In genomic region chr2:101650446-101650845, GRCm38 (mm10) we compare ENCODE assay signal across 34 mouse cellular contexts. TPM values are rescaled to one million over a fixed set of nuclear protein-coding genes. Genes with fewer than 3 reads are reported as not detected.
"Had no signal": no experiment of that assay in that cellular context is flagged by ENCODE, and none has a peak within 500 bp of the region (broad histone marks: within the 10 kb centered on the region; RNA-seq: fewer than 3 reads in every experiment).

No protein-coding gene starts in this region.

- DNase-seq: gastrocnemius, postnatal 14 days; gastrocnemius, postnatal 36 days; heart, adult 18-20 months; heart, postnatal 14 days; heart, postnatal 36 days; kidney, adult 11 months; kidney, adult 2 months; kidney, adult 9 months; kidney, postnatal 14 days; kidney, postnatal 36 days; layer of hippocampus, adult 9-11 months; layer of hippocampus, postnatal 36 days; left cerebral cortex, postnatal 4 days had no signal

RNA-seq across cellular contexts. Expression of gene Rag1, which starts 1.1 kb away (rescaled TPM):
- total RNA-seq: gastrocnemius, adult 18-20 months; gastrocnemius, adult 8-10 months; heart, adult 18-20 months; liver, adult 2 months had no signal
- polyA plus RNA-seq: heart, embryonic 11.5 days; intestine, embryonic 14.5 days; kidney, adult 2 months; large intestine, adult 2 months; liver, adult 2 months had no signal

RNA-seq across cellular contexts. Expression of gene Rag2, which starts 25.9 kb away (rescaled TPM):
- total RNA-seq: gastrocnemius, adult 18-20 months; gastrocnemius, adult 8-10 months; gastrocnemius, postnatal 14 days; heart, adult 18-20 months; heart, postnatal 36 days; hindbrain, postnatal 0 days; layer of hippocampus, adult 18-20 months; layer of hippocampus, adult 8-10 months; layer of hippocampus, postnatal 14 days; layer of hippocampus, postnatal 36 days; left cerebral cortex, adult 18-20 months; left cerebral cortex, adult 8-10 months; left cerebral cortex, postnatal 10 days; left cerebral cortex, postnatal 25 days; left cerebral cortex, postnatal 4 days; liver, adult 2 months had no signal
- polyA plus RNA-seq: gonadal fat pad, adult 2 months; heart, embryonic 11.5 days; heart, postnatal 0 days; hindbrain, embryonic 15.5 days; hindbrain, postnatal 0 days; kidney, adult 2 months; kidney, postnatal 0 days; large intestine, adult 2 months; limb, embryonic 11.5 days; limb, embryonic 13.5 days; limb, embryonic 15.5 days; liver, adult 2 months had no signal
